Mouse (Mus musculus): ENCODE data around the gene Hmx2.
A peak's percentile ranks its signal among the peaks of the same experiment; 100 is the strongest.

The Hmx2 gene

DNA sequence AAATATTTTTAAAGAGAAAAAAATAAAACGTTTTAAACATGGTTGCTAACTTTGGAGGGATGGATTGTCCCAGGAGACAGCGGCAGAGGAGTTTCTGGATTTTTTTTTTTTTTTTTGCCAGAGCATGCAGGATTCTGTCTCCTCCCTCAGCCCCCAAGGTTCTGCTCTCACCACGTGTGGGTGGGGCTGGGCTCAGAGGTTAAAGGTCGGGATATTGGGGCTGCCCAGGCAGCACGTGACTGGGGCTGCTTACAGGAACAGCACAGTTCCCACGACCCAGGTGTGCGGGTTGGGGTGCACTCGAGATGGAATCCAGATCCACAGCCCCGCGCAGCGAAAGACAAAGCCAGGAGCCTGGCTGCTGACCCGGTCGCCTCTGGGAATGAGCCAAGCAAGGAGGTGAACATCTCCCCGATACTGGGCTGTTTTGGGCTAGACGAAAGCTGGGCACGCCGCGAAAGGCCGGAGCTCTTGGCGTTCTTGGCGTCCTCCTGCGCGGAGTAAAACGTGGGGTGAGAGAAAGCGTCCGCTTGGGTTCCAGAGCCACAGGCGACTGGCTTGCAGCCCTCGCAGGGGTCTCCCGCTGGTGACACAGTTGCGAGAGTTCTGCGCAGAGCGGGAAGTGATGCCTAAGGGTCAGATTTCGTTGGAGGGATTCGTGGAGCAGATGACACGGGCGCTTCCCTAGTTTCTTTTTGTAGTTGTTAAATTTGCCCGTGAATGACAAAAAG lies 8.1 kb downstream of the Hmx2 start:
- DNase-seq (ENCODE audit: low spot score in 2 of 2): no peak

DNA sequence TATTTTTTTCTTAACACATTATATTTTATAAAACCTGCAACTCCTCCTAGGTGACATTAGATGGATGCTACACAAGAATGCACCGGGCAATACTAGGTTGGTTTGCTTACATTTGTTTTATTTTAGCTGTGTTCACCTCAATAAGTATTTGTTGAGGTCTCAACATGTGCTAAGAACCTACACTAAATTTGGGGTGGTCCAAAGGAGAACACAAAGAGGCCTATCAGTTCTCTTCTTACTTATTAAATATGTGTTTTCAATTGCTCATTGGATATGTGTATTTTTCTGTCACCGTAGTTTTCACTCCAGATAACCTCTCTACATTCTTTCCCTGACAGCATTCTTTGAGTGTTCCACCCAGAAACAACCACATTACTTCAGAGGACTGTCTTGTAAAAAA lies 9.2 kb downstream of the Hmx2 start:
- DNase-seq (ENCODE audit: low spot score in 2 of 2): no peak

- peak; percentile 87 to 91 for DNase-seq (ENCODE audit: low spot score in 2 of 2)
These were observed 11.6 kb downstream of the Hmx2 start, which contains the start of gene Bub3 for GRCm38 (mm10) chr7:131559986-131560696. Gene Bub3, plus strand, starts transcription at chr7:131560222.

DNA sequence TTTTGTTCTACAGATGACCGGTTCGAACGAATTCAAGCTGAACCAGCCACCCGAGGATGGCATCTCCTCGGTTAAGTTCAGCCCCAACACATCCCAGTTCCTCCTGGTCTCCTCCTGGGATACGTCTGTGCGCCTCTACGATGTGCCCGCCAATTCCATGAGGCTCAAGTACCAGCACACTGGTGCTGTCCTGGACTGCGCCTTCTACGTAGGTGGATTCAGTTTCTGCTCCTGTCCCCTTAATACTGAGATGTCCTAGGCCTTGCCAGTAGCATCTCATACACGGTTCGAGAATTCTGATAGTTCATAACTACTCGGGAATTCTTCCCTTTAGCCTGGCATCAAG lies 12.1 kb downstream of the Hmx2 start:
- DNase-seq (ENCODE audit: low spot score in 2 of 2): no peak

DNA sequence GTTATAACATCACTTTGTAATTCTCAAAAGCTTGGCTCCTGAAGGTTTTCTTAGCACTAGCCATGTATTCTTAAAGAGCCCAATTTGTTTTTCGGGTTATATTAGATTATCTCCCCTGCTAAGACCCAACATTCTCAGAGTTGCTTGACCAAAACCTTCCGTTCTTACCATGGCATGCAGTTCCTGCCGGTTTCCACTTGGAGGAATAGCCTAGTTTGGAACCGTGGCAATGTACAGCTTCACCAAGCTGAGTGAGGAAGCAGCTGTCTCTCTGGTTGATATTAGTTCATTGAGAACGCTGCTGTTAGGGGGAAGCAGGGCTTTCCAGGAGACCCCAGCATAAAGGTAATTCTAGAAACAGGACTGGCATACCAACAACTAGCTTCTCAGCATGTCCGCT lies 26.7 kb downstream of the Hmx2 start:
- DNase-seq (ENCODE audit: low spot score in 2 of 2): no peak

GRCm38 (mm10) chr7:131582178-131582577 lies 33.6 kb downstream of the Hmx2 start:
- no peak for DNase-seq (ENCODE audit: low spot score in 2 of 2)

- DNase-seq (ENCODE audit: low spot score in 2 of 2): no peak
These were observed 37.0 kb downstream of the Hmx2 start for GRCm38 (mm10) chr7:131585551-131585950.

- peak in 1 of 2 experiments; percentile 5 for DNase-seq (ENCODE audit: low spot score in 2 of 2)
These were observed 49.4 kb downstream of the Hmx2 start for GRCm38 (mm10) chr7:131597779-131598482.

GRCm38 (mm10) chr7:131598483-131598824 lies 49.9 kb downstream of the Hmx2 start:
- DNase-seq (ENCODE audit: low spot score in 2 of 2): peak; percentile 9 to 35

DNA sequence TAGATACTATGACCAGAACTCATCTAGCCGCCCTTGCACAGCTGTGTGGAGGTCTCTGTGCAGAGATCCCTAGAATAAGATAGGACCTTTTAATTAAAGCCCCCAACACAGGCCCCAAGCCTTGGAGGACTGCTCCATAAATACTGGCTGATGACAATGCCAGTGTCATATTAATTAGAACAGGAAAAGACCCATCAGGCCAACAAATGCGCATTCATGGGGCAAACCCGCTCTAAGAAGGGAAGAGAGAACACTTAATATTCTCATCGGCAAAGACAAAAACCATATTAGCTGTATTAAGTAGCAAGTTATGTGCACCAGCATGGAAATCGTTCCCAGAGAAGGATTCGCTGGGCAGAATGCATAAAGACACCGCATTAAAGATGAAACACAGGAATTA lies 53.5 kb downstream of the Hmx2 start:
- no peak for DNase-seq (ENCODE audit: low spot score in 2 of 2)

GRCm38 (mm10) chr7:131603186-131603585 lies 54.6 kb downstream of the Hmx2 start:
- no peak for DNase-seq (ENCODE audit: low spot score in 2 of 2)

- DNase-seq (ENCODE audit: low spot score in 2 of 2): no peak
These were observed 56.4 kb downstream of the Hmx2 start for GRCm38 (mm10) chr7:131604946-131605345.

GRCm38 (mm10) chr7:131605481-131605880 lies 56.9 kb downstream of the Hmx2 start:
- no peak for DNase-seq (ENCODE audit: low spot score in 2 of 2)

Data from frontal cortex, postnatal 14 days (tissue).